Mouse (Mus musculus) neural tube, embryonic 13.5 days (tissue): ENCODE measurements around the gene Inpp5d. TPM values are rescaled to one million over a fixed set of nuclear protein-coding genes. Genes with fewer than 3 reads are reported as not detected.

Experiments
- ATAC-seq: fragments of 200-750 bp; cut with Nextera tagmentation; 2 replicates; pipeline ENCODE4 v1.8.0; 2017; ENCODE audit warnings: low read depth, mild to moderate bottlenecking, moderate TSS enrichment, moderate library complexity
- H3K27ac ChIP-seq: fragments of 300-500 bp; sonication (generic); replicated peaks from 2 replicates; pipeline ENCODE4 v1.5.1; 2015; ENCODE audit warnings: moderate library complexity, mild to moderate bottlenecking, inconsistent platforms
- H3K27me3 ChIP-seq: fragments of 300-500 bp; sonication (generic); 2 replicates; pipeline ENCODE4 v1.6.1; 2015; ENCODE audit warnings: mild to moderate bottlenecking, inconsistent platforms
- H3K36me3 ChIP-seq: fragments of 300-500 bp; sonication (generic); 2 replicates; pipeline ENCODE4 v1.6.1; 2015; ENCODE audit warnings: mild to moderate bottlenecking, inconsistent platforms
- H3K4me1 ChIP-seq: fragments of 300-500 bp; sonication (generic); replicated peaks from 2 replicates; pipeline ENCODE4 v1.6.1; 2015; ENCODE audit warnings: inconsistent platforms
- H3K4me2 ChIP-seq: fragments of 300-500 bp; sonication (generic); 2 replicates; pipeline ENCODE4 v1.6.1; 2015; ENCODE audit warnings: inconsistent platforms, mild to moderate bottlenecking, moderate library complexity
- H3K4me3 ChIP-seq: fragments of 300-500 bp; sonication (generic); 2 replicates; pipeline ENCODE4 v1.5.1; 2015; ENCODE audit warnings: mild to moderate bottlenecking, inconsistent platforms
- H3K9ac ChIP-seq: fragments of 300-500 bp; sonication (generic); 2 replicates; pipeline ENCODE4 v1.6.1; 2015; ENCODE audit warnings: moderate library complexity, mild to moderate bottlenecking, inconsistent platforms
- H3K9me3 ChIP-seq: fragments of 300-500 bp; sonication (generic); 2 replicates; pipeline ENCODE4 v1.6.1; 2016; ENCODE audit warnings: inconsistent platforms
- WGBS: fragments of 180-500 bp; shearing (Covaris S2); methylation state at CpG from one replicate; pipeline ENCODE4 v1.1.7; 2015; 5-methylcytosine and 5-hydroxymethylcytosine counted together
- polyA plus RNA-seq: library from polyadenylated mRNA; unstranded; fragments of >200 nt; fragmentation: Nextera tagmentation; extraction: Ambion mirVana; gene quantifications from 2 replicates; pipeline ENCODE4 v1.2.1, GENCODE M21; 2015

Gene Inpp5d
- polyA plus RNA-seq, 1 experiment from 2014 or later: 3.6 TPM

- no peak for ATAC-seq
- no peak overlapping the region for H3K27ac ChIP-seq
- 65% methylated on average over 4 of the region's 4 CpGs for WGBS
- H3K9ac ChIP-seq: no peak overlapping the region
- no peaks in the 10 kb centered on the region for H3K9me3 ChIP-seq
- H3K4me1 ChIP-seq: no peaks in the 10 kb centered on the region
- no peaks in the 10 kb centered on the region for H3K27me3 ChIP-seq
- H3K4me3 ChIP-seq: no peak overlapping the region
- H3K36me3 ChIP-seq: no peaks in the 10 kb centered on the region
- no peak overlapping the region for H3K4me2 ChIP-seq
Observed at GRCm38 (mm10) chr1:87723351-87723750, 103.2 kb downstream of the Inpp5d start.

GRCm38 (mm10) chr1:87729070-87729469, 109.0 kb downstream of the Inpp5d start:
- no peaks in the 10 kb centered on the region for H3K4me1 ChIP-seq
- WGBS: 87% methylated on average over 2 of the region's 2 CpGs
- H3K9ac ChIP-seq: no peak overlapping the region
- H3K9me3 ChIP-seq: no peaks in the 10 kb centered on the region
- no peak for ATAC-seq
- H3K4me3 ChIP-seq: no peak overlapping the region
- H3K4me2 ChIP-seq: no peak overlapping the region
- H3K36me3 ChIP-seq: no peaks in the 10 kb centered on the region
- H3K27me3 ChIP-seq: no peaks in the 10 kb centered on the region
- H3K27ac ChIP-seq: no peak overlapping the region

DNA sequence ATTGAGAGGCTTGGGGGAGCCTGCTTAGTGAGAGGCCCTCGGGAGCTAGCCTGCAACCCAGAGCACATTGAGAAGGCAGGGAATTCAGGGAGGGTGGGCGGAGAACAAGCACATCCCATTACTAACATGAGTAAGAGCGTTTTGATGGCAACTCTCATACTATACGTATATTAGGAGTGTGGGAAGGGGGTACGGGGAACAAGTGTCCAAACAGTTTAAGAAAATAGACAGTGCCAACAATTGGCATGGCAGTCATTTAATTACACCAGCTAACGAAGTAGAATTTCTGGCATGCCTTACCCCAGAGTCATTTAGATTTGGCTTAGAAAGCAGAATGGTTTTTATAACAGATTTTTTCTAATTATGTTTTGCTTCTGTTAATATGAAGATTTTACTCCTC, 109.7 kb downstream of the Inpp5d start:
- ATAC-seq: no peak
- H3K4me3 ChIP-seq: no peak overlapping the region

DNA sequence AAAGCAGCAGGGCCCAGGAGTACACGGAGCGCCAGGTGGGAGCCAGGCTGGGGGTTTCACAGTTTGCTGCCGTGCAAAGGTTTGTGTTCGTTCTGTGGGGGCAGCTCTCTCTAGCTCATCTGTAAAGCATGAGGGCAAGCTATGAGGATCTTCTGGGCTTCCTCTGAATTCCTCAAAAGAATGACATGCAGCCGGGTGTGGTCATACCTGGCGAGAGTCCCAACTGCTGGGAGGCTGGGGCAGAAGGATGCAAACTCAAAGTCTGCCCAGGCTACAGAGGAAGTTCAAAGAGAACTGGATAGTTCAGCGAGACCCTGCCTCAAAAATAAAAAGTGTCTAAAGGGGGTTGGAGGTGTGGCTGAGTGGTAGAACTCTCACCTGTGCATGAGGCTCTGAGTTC, 110.2 kb downstream of the Inpp5d start:
- Histone ChIP-seq H3K9me3 (no peaks in the 10 kb centered on the region), H3K36me3 (no peaks in the 10 kb centered on the region), H3K9ac (no peak overlapping the region), H3K4me3 (no peak overlapping the region), H3K4me2 (no peak overlapping the region), H3K27ac (no peak overlapping the region), H3K27me3 (no peaks in the 10 kb centered on the region), H3K4me1 (no peaks in the 10 kb centered on the region)
- 85% methylated on average over 7 of the region's 7 CpGs for WGBS
- ATAC-seq: no peak

More for the DNA sequence above, 109.7 kb downstream of the Inpp5d start:
- H3K27me3 ChIP-seq: no peaks in the 10 kb centered on the region
- H3K27ac ChIP-seq: no peak overlapping the region
- H3K36me3 ChIP-seq: no peaks in the 10 kb centered on the region
- no peak overlapping the region for H3K9ac ChIP-seq
- 83% methylated on average over 6 of the region's 6 CpGs for WGBS
- H3K4me2 ChIP-seq: no peak overlapping the region
- H3K4me1 ChIP-seq: no peaks in the 10 kb centered on the region
- H3K9me3 ChIP-seq: no peaks in the 10 kb centered on the region

DNA sequence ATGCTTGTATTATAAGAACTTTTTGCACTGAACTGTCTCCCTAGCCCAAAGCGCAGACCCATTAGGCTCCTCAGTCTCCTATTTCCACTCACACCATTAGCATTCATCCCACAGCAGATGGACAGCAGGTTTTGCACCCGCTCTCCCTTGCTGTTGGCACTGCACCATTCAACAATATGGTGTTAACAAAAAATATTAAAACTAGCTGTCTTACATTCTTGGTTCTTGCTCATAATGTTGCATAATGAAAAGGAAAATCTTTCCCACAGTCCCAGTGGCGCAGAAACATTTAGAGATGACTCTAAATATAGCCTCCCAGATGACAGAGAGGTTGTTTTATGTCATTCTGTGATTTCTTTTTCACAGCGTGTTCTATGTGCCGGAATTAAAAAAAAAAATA, 113.1 kb downstream of the Inpp5d start:
- no peak overlapping the region for H3K9ac ChIP-seq
- H3K4me2 ChIP-seq: no peak overlapping the region
- H3K27ac ChIP-seq: no peak overlapping the region
- no peaks in the 10 kb centered on the region for H3K9me3 ChIP-seq
- H3K4me3 ChIP-seq: no peak overlapping the region
- no peaks in the 10 kb centered on the region for H3K36me3 ChIP-seq
- H3K27me3 ChIP-seq: no peaks in the 10 kb centered on the region
- no peak for ATAC-seq
- 89% methylated on average over 5 of the region's 5 CpGs for WGBS
- H3K4me1 ChIP-seq: no peaks in the 10 kb centered on the region

DNA sequence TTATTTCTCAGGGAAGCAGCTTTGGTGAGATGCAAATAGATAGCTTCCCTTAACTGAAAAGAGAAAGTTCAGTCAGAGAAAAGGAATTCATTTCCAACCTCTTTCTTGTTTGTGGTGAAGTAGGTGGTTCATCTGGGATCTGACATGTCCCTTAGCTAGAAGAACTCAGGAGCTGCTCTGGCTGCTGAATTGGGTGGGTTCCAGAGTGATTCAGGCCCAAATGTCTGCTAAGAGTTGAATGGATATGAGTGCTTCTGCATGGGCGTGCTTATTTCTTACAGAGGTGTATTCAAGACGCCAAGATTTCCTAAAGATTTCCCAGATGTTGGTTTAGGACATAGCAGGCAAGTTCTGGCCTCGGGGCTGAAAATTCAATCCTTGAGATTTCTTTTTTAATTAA, 114.0 kb downstream of the Inpp5d start:
- no peaks in the 10 kb centered on the region for H3K27me3 ChIP-seq
- no peaks in the 10 kb centered on the region for H3K9me3 ChIP-seq
- H3K9ac ChIP-seq: no peak overlapping the region
- no peaks in the 10 kb centered on the region for H3K36me3 ChIP-seq
- 84% methylated on average over 3 of the region's 3 CpGs for WGBS
- H3K27ac ChIP-seq: no peak overlapping the region
- ATAC-seq: no peak
- H3K4me3 ChIP-seq: no peak overlapping the region
- no peaks in the 10 kb centered on the region for H3K4me1 ChIP-seq
- H3K4me2 ChIP-seq: no peak overlapping the region

DNA sequence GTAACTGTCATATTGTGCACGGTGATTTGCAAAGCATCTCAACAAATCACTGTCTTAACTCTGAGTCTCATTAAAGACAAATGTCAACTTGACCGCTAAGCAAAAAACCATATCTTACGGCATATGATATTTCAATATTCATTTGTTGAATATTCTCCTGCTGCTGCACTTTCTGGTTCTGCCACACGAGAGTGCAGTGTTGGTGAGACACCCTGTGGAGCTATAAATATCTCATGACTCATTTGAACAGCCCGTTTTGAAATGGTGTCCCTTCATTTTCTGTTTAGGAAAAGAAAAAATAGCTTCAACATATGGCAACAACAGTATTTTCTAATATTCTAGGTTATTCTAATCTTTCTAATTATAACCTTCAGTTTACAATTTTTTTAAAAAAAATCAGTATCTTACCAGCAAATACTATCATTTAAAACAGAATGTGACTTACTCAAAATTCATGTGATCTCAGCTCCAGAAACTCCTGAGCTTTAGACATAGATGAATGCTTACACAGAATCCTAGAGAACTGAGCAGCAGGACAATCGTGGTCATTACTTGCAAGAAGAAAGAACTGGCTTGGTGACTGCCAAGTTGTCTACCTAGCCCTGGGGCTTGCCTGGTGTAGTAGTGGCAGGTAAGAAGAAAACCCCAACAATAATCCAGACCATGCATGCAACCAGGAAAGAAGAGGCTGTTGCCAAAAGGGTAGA, 120.6 kb downstream of the Inpp5d start:
- no peak for ATAC-seq
- H3K27me3 ChIP-seq: no peaks in the 10 kb centered on the region
- no peak overlapping the region for H3K4me3 ChIP-seq
- no peaks in the 10 kb centered on the region for H3K36me3 ChIP-seq
- no peaks in the 10 kb centered on the region for H3K4me1 ChIP-seq
- H3K27ac ChIP-seq: no peak overlapping the region
- no peaks in the 10 kb centered on the region for H3K9me3 ChIP-seq
- no peak overlapping the region for H3K4me2 ChIP-seq
- WGBS: 75% methylated on average over 6 of the region's 6 CpGs
- no peak overlapping the region for H3K9ac ChIP-seq

GRCm38 (mm10) chr1:87749360-87749973, 129.4 kb downstream of the Inpp5d start:
- H3K27me3 ChIP-seq: peaks cover 12% of the 10 kb centered on the region; the same call in 1 of the 2 replicates
- H3K4me1 ChIP-seq: no peaks in the 10 kb centered on the region
- no peak overlapping the region for H3K9ac ChIP-seq
- H3K27ac ChIP-seq: no peak overlapping the region
- H3K4me3 ChIP-seq: no peak overlapping the region
- H3K36me3 ChIP-seq: no peaks in the 10 kb centered on the region
- no peaks in the 10 kb centered on the region for H3K9me3 ChIP-seq
- ATAC-seq: no peak
- no peak overlapping the region for H3K4me2 ChIP-seq

DNA sequence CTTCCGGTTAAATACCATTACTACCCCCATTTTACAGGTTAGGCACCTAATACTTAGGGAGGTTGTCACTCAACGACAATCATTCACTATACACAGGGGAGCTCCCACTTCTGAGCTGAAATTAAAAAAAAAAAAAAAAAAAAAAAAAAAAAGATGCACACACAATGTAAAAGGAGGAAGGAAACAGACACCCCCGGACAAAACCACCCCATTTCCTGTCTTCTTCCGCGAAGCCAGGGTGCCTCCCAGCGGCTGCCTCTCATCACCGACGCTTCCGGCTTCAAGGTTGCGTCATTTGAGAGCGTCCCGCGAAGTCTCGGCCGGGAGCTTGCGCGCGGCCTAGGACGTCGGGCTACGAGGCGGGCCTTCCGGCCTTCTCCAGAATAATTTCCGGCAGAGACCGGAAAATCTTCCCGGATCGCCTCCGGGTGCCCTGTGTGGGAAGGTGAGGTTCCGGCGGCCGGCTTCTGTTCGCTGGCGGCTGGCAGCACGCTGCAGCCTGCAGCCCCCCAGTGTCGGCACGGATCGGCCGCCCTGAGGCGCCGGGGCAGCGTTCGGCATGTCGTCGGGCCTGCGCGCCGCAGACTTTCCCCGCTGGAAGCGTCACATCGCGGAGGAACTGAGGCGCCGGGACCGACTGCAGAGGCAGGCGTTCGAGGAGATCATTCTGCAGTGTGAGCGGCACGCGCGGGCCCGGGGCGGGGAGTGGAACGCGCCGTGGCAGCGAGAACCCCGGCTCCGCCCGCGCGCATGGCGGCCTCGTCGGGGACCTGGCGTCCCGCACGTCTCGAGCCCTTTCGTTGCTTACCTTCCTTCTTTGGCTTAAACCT, 135.7 kb downstream of the Inpp5d start, which contains the start of gene Atg16l1:
Gene Atg16l1, plus strand, starts transcription at position 230 of the 830 bp plus-strand sequence.
- Histone ChIP-seq H3K9ac (peak within 1 kb of the TSS; percentile 94), H3K9me3 (no peaks in the 10 kb centered on the region), H3K4me1 (peaks cover 20% of the 10 kb centered on the region), H3K27me3 (0 out of 2 replicates have a peak, but pooled peaks cover 5% of the 10 kb centered on the region), H3K36me3 (peaks cover 29% of the 10 kb centered on the region), H3K4me2 (peak within 1 kb of the TSS; percentile 86), H3K27ac (peak within 1 kb of the TSS; percentile 93), H3K4me3 (peak within 1 kb of the TSS; percentile 96)
- peak; percentile 99 for ATAC-seq
- under 1% methylated on average over 79 of the region's 79 CpGs for WGBS

DNA sequence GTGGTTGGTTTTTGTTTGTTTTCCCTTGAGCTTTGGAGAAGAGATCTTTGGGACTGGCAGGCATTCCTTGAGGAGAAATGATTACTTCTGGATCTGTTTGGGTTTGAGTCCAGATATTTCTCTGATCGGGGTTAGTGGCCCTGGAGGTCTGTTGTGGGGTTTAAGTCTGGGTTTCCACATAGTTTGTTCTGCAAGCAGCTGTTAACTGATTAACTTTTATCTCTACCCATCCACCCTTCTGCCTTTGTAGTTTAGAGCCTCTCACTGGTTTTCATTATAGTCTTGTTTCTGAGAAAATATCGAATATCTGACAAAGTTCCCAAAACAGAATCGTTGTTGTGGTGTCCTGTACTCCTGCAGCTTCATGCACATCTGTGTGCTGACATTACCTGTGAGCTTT, 143.7 kb downstream of the Inpp5d start:
- ATAC-seq: no peak
- H3K36me3 ChIP-seq: peaks cover 97% of the 10 kb centered on the region
- H3K9me3 ChIP-seq: no peaks in the 10 kb centered on the region
- H3K27me3 ChIP-seq: no peaks in the 10 kb centered on the region
- no peak overlapping the region for H3K27ac ChIP-seq
- no peaks in the 10 kb centered on the region for H3K4me1 ChIP-seq
- H3K4me2 ChIP-seq: no peak overlapping the region
- no peak overlapping the region for H3K9ac ChIP-seq
- WGBS: 91% methylated on average over 3 of the region's 3 CpGs
- H3K4me3 ChIP-seq: no peak overlapping the region

GRCm38 (mm10) chr1:87765741-87766140, 145.6 kb downstream of the Inpp5d start:
- Histone ChIP-seq H3K9me3 (no peaks in the 10 kb centered on the region), H3K27ac (no peak overlapping the region), H3K27me3 (no peaks in the 10 kb centered on the region), H3K4me3 (no peak overlapping the region), H3K36me3 (peaks cover 95% of the 10 kb centered on the region), H3K4me1 (no peaks in the 10 kb centered on the region), H3K9ac (no peak overlapping the region), H3K4me2 (no peak overlapping the region)
- no peak for ATAC-seq
- WGBS: 97% methylated on average over 2 of the region's 2 CpGs

GRCm38 (mm10) chr1:87766233-87766632, 146.1 kb downstream of the Inpp5d start:
- Histone ChIP-seq H3K9me3 (no peaks in the 10 kb centered on the region), H3K27ac (no peak overlapping the region), H3K4me3 (no peak overlapping the region), H3K9ac (no peak overlapping the region), H3K27me3 (no peaks in the 10 kb centered on the region), H3K4me2 (no peak overlapping the region), H3K4me1 (no peaks in the 10 kb centered on the region), H3K36me3 (peaks cover 95% of the 10 kb centered on the region)
- no peak for ATAC-seq
- WGBS: 90% methylated on average over 3 of the region's 3 CpGs
